Mouse (Mus musculus) CH12.LX (cell line): ENCODE data around the gene Fgf8.

Source experiments
- CTCF ChIP-seq, 2 experiments: IDR thresholded peaks in 1 of 2; conservative IDR thresholded peaks in 1 of 2; 2 replicates each; pipeline ENCODE4 v1.5.1; 2011 to 2012; ENCODE audit warnings: low read depth in 2 of 2, low read length in 2 of 2, improper control_type of control experiment in 1 of 2, inconsistent platforms in 1 of 2, mild to moderate bottlenecking in 1 of 2, moderate library complexity in 1 of 2
- MAZ ChIP-seq: IDR thresholded peaks from 2 replicates; pipeline ENCODE4 v1.6.1; 2012; ENCODE audit warnings: low read depth, mild to moderate bottlenecking, inconsistent platforms, low read length, improper control_type of control experiment, moderate library complexity

DNA sequence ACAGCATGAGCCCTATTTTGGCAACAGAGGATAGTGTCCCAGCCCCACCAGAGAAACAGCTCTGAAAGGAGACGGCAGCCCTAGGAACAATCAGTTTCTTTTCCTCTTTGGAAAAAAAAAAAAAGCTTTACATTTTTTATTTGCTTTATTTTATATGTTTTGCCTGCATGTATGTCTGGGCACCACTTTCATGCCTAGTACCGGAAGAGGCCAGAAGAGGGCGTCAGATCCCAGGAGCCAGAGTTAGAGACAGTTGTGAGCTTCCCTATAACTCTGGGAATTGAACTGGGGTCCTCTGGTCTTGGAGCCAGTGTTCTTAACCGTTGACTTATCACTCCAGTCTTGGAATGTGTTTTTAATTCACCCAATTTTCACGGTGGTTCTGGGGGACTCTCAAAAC is 20.5 kb downstream of the Fgf8 start:
- TF ChIP-seq CTCF (conservative IDR thresholded peaks at IDR 0.05 in 1 of 2, IDR thresholded peaks at IDR 0.05 in 1 of 2; ENCODE audit: low read depth in 2 of 2, low read length in 2 of 2) (peak in 1 of 2 experiments; percentile 33; a peak in 2 of 4 replicates), MAZ (no peak)
